Mouse (Mus musculus) heart, postnatal 14 days (tissue): ENCODE results near the gene Vkorc1. TPM values are rescaled to one million over a fixed set of nuclear protein-coding genes. Genes with fewer than 3 reads are reported as not detected.
"Not testable (repeated sequence)": the region's sequence is repeated elsewhere in the genome, so short reads cannot be mapped to it uniquely, and the experiment has no call there.

Experiments
- DNase-seq, 2 experiments: peaks; one replicate each; pipeline ENCODE4 v3.0.0; 2021 to 2022
- intact Hi-C: fragments of 180-260 bp; cut with DNase I; formaldehyde crosslinking; loops from one replicate; pipeline ENCODE4 v1.15.1; 2025
- long read RNA-seq, 2 experiments: library from polyadenylated mRNA; stranded (forward); transcript quantifications; one replicate each; pipeline ENCODE4 v2.0.0; 2021
- total RNA-seq, 2 experiments: library from RNA; stranded (reverse); gene quantifications; 2 replicates each; pipeline ENCODE4 v1.2.3; 2021

Vkorc1 gene
- 10 to 100 TPM; 25.6 to 28.1 TPM for total RNA-seq
- long read RNA-seq, experiment 1, transcript Vkorc1-201 (3 exons, 748 nt), result major isoform, 11 of 11 reads
- long read RNA-seq, experiment 1, partial matches to known transcripts, result 0 of 11 reads
- long read RNA-seq, experiment 1, other reads (novel, unspliced or antisense), result 0 of 11 reads
- long read RNA-seq, experiment 2, transcript Vkorc1-201 (3 exons, 748 nt), result major isoform, 8 of 8 reads
- long read RNA-seq, experiment 2, partial matches to known transcripts, result 0 of 8 reads
- long read RNA-seq, experiment 2, other reads (novel, unspliced or antisense), result 0 of 8 reads

GRCm38 (mm10) chr7:127895442-127895841 is at the start of gene Vkorc1, which contains the start of gene Gm21974:
Gene Vkorc1, minus strand, starts transcription at chr7:127895617.
Gene Gm21974, minus strand, starts transcription at chr7:127895454.
- intact Hi-C loops, result loop anchor here (2.0 kb wide), 1 partner anchor 51 kb away; no protein-coding TSS in a partner anchor
- DNase-seq, result peak; percentile 94

DNA sequence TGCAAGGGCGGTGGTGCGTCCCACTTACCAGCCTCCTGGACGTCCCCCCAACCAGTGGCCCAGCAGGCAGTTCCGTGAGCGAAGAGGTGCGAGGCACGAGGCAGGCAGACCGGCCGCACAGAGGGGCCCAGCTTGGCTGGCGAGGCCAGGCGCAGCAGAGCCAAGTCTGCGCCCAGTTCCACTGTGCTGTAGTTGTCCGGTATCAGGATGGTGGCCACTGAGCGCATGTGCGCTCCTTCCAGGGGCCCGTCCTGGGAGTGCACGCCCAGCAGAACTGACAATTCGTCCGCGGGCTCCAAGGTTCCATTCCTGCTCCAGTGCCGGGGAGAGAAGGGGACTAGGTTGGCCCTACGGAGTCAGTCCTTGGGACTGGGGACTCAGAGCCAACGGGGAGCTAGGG is 49.2 kb upstream of the Vkorc1 start:
- intact Hi-C loops, result loop anchor here (10.0 kb wide), 1 partner anchor 260 kb away; the partner anchor contains the start of gene Cox6a2
- peak; percentile 37 to 54 for DNase-seq

- intact Hi-C loops, result loop anchor here (10.0 kb wide), 1 partner anchor 263 kb away; the partner anchor contains the start of gene Cox6a2
These were observed 46.7 kb upstream of the Vkorc1 start for GRCm38 (mm10) chr7:127942097-127942496.

DNA sequence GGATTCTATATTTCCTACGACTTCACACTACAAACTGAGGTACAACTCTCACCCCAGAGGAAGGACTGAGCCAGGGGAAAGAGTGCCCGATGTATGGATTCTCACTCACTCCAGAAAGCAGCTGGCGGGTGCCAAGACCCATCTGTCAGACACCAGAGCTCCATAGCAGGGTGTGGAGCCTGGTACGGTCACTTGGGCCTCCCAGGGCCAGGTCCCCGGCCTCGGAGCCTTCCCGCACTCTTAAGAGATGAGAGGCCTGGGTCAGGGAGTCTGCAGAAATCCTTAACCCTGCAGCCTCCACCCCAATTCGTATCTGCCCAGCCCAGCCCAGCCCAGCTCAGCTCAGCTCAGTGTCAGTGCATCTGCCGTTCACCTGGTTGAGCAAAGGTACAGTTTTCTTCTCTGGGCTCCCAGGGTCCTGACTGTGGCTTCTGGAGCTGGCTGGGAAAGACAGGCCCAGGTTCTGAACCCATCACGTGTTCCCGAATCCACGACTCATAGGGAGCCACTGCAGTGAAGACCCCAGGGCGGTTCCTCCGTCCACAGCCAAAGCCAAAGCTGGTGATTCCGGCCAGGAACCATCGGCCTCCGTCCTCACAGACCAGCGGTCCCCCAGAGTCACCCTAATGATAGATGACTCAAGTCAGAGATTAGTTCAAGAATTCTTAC is 40.9 kb upstream of the Vkorc1 start:
- intact Hi-C loops, result loop anchor here (2.0 kb wide), 2 partner anchors 30 to 138 kb away; partner anchors contain the start of gene Fus
- no peak for DNase-seq

More at GRCm38 (mm10) chr7:127942097-127942496, 46.7 kb upstream of the Vkorc1 start:
- DNase-seq, result not testable (repeated sequence)

- DNase-seq, result no peak
These were observed 40.3 kb upstream of the Vkorc1 start for GRCm38 (mm10) chr7:127935748-127936159.

DNA sequence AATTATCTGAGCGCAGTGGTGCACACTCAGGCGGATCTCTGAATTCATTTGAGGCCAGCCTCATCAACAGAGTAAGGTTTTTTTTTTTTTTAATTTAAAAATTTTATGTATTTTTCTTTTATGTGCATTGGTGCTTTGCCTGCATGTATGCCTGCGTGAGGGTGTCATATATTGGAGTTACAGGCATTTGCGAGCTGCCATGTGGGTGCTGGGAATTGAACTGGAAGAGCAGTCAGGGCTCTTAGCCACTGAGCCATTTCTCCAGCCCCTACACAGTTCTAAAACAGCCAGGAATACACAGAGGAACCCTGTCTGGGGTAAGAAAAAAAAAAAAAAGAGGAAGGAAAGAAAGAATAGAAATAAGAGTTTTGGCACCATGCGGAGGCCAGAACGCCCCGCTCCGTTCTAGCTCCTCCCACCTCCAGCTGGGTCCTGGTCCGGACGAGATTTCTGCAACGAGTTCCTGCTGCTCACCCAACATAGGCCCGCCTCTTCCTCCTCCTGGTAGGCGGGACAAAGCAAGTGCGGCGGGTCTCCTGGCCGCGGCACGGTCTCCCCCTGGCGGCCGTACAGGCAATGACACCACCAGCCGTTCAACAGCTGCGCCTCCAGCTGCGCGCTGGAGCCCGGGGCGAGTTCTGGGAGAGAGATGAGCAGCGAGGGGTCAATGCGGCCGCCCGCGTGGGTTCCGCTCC is 39.8 kb upstream of the Vkorc1 start:
- DNase-seq, result peak; percentile 95 to 98
- intact Hi-C loops, result no loop called here

More at GRCm38 (mm10) chr7:127935748-127936159, 40.3 kb upstream of the Vkorc1 start:
- intact Hi-C loops, result loop anchor here (2.0 kb wide), 2 partner anchors 31 to 137 kb away; partner anchors contain the start of gene Fus

GRCm38 (mm10) chr7:127934075-127934474 is 38.7 kb upstream of the Vkorc1 start:
- intact Hi-C loops, result no loop called here
- DNase-seq, result no peak

GRCm38 (mm10) chr7:127932273-127933031 is 37.0 kb upstream of the Vkorc1 start:
- intact Hi-C loops, result no loop called here

DNA sequence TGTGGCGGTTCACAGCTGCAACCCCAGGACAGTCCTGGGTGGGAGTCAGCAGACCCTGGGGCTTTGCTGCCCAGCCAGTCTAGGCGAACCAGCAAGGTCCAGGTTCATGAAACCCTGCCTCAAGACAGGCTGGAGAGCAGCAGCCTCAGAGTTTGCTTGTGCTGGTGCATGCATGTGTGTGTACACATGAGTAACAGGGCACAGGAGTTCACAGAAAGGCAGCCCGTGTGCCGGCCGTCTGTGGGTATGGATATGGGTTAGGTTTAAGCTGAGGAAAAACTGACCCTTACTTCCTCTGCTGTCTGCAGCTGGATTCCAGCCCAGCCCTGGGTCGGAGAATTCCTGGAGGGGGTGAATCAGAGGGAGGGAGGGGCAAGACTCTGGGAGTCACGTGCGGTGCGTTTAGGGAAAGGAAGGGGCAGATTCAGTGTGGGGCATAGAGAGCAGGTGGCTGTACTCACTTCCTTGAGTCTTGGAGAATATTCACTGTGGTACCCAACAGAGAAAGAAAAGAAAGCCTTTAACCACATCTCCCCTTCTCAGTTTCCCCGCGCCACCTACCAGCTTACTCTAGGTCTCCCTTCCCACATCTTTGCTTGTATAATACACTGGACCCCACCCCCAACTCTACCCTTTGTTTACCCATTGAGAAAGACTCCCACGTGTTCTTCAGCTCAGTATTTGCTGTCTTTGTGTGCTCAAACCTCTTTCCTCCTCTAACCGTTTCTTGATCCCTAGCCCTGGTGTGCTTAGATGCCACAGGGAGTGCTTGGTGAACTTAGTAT is 36.1 kb upstream of the Vkorc1 start:
- intact Hi-C loops, result no loop called here
- peak; percentile 44 to 46 for DNase-seq

More at GRCm38 (mm10) chr7:127932273-127933031, 37.0 kb upstream of the Vkorc1 start:
- DNase-seq, result no peak

GRCm38 (mm10) chr7:127930636-127931035 is 35.2 kb upstream of the Vkorc1 start:
- DNase-seq, result no peak
- intact Hi-C loops, result no loop called here

DNA sequence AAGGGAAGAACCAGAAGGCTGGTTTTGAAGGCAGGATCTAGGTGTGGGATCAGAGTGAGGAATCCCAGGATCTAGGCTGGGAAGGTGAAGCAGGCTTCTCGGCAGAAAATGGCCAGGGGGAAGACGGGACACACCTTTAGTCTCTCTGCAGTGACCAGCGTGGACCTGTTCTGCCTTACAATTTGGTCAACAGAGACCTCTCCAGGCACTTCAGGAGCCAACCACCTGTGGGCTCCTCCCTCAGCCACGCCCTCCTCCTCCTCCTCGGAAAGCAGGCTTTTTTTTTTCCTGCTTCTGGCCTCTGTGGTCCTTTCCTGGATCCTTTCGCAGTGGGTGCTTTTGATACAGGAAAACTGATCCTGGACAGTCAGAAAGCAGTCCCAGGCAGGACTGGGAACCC is 34.5 kb upstream of the Vkorc1 start, which contains the start of gene Prss8:
Gene Prss8 (minus strand): TSS at position 182 of the 400 bp plus-strand sequence.
- no peak for DNase-seq
- intact Hi-C loops, result no loop called here

GRCm38 (mm10) chr7:127928596-127928995 is 33.2 kb upstream of the Vkorc1 start:
- DNase-seq, result no peak
- intact Hi-C loops, result no loop called here

GRCm38 (mm10) chr7:127927726-127928125 is 32.3 kb upstream of the Vkorc1 start:
- DNase-seq, result no peak
- intact Hi-C loops, result no loop called here

DNA sequence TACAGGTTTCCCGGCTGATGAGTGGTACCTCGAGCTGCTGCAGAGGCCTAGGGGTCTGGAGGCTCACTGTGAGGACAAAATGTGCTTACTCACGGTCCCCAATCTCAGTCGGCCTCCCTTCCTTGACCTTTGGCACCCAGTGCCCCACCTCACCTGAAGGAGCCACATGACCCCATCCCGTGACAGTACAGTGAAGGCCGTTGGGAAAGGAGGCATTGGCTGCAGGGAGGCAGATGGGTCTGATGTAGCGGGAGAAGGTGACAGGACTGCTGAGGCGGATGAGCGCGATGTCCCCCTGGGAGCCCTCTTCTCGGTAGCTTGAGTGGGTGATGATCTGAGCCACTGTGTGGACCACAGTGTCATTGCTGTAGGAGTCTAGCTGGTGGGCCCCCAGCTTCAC is 31.4 kb upstream of the Vkorc1 start:
- DNase-seq, result no peak
- intact Hi-C loops, result no loop called here

DNA sequence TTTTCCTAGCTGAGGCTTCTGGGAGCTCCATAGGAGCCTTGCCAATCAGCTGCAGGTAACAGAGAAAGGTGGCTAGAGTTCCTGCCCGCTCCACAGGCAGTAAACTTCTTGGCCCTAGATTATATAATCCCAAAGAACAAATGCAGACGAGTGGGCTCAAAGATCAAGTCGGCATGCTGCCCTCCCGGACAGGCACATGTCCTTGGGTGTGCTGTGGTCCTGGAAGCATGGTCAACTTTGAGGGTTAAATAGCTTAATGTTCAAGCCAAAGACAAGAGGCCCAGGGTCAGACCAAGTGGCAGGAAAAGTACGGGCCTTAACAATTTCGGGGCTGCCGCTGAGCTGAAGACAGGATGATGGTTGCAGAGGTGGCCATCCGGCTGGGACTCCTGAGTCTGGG is 30.6 kb upstream of the Vkorc1 start:
- DNase-seq, result no peak
- intact Hi-C loops, result no loop called here

DNA sequence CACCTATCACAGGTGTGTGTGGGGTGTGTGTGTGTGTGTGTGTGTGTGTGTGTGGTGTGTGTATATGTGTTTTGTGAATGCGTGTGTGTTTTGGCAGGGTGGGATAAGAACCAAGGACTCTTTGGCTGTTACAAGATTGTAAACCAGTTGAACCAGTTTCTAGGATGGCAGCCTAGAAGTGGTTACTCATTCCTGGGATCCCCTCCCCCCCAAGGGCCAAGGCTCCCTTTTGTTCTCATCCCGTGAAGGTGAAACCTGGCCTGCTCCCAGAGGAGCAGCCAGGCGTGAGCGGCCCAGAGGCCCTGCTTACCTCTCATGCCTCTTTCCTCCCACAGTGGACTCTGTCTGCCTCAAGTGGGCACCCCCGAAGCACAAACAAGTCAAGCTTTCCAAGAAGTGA is 29.8 kb upstream of the Vkorc1 start:
- no peak for DNase-seq
- intact Hi-C loops, result no loop called here

GRCm38 (mm10) chr7:127923714-127924113 is 28.3 kb upstream of the Vkorc1 start:
- DNase-seq, result no peak

DNA sequence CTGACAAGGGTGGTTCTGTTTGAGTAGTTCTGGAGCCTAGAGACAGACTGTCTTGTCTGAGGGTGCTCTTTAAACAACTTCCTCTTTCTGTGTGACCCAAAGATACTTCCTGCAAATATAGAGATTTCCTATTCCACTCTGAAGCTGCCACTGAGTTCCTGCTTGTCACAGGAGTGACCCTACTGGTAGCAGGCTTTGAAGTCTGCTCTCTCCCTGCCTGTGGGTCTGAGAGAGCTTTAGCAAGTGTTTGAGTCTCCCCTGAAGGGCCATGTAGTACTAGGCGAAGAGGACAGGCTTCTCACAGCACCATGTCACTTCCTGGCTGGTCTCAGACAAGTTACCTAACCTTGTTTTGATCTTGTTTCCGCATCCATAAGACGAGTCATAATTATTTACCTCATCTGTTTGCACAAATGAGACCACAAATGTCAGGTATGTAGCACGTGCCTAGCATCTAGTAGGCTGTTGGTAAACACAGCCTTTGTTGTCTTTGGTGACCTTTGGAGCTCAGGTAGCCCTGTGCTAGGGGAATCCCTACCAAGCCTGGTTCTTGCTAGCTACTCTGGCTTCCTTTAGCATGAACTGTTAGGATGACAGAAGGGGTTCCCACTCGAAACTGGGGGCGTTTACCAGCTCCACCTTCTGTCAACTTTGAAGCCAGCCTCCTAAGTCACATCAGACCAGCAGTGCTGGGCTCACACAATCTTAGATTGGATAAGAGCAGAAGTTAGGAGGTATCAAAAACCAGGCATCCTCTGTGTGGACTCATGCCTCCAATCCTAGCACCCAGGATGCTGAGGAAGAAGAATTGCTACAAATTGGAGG is 27.2 kb upstream of the Vkorc1 start:
- intact Hi-C loops, result no loop called here
- no peak for DNase-seq

More at GRCm38 (mm10) chr7:127923714-127924113, 28.3 kb upstream of the Vkorc1 start:
- intact Hi-C loops, result no loop called here
